Mouse (Mus musculus) MEL (cell line): ENCODE measurements around the gene Atg16l1. TPM values are rescaled to one million over a fixed set of nuclear protein-coding genes. Genes with fewer than 3 reads are reported as not detected.
A peak's percentile ranks its signal among the peaks of the same experiment; 100 is the strongest.

Source experiments
- DNase-seq: peaks from one replicate; pipeline ENCODE4 v3.0.0; 2011; ENCODE audit warnings: low read depth, low spot score
- H3K27ac ChIP-seq: 2 replicates; pipeline ENCODE4 v1.5.1; 2012; ENCODE audit warnings: low read depth, mild to moderate bottlenecking, control low read depth, low read length, moderate library complexity; ENCODE audit not compliant: control insufficient read depth
- H3K27me3 ChIP-seq, 2 experiments: fragments of 150-350 bp in 1 of 2; sonication (generic) in 1 of 2; 2 replicates each; pipeline ENCODE4 v1.6.1; 2012; ENCODE audit warnings: low read length in 2 of 2, mild to moderate bottlenecking in 2 of 2, improper control_type of control experiment in 1 of 2, moderate library complexity in 1 of 2; ENCODE audit not compliant: insufficient read depth in 2 of 2, control insufficient read depth in 1 of 2
- H3K36me3 ChIP-seq, 2 experiments: 2 replicates each; pipeline ENCODE4 v1.6.1; 2012 to 2014; ENCODE audit warnings: low read length in 2 of 2, improper control_type of control experiment in 1 of 2, inconsistent platforms in 1 of 2, mild to moderate bottlenecking in 1 of 2; ENCODE audit not compliant: insufficient read depth in 2 of 2, control insufficient read depth in 1 of 2
- H3K4me1 ChIP-seq, 2 experiments: fragments of 150-350 bp in 1 of 2; sonication (generic) in 1 of 2; 2 replicates each; pipeline ENCODE4 v1.6.1; 2012; ENCODE audit warnings: low read length in 2 of 2, improper control_type of control experiment in 1 of 2, mild to moderate bottlenecking in 1 of 2; ENCODE audit not compliant: insufficient read depth in 2 of 2, control insufficient read depth in 1 of 2
- H3K4me3 ChIP-seq, 2 experiments: fragments of 150-350 bp in 1 of 2; sonication (generic) in 1 of 2; 2 replicates each; pipeline ENCODE4 v1.5.1; 2012; ENCODE audit warnings: low read depth in 2 of 2, low read length in 2 of 2, mild to moderate bottlenecking in 2 of 2, moderate library complexity in 2 of 2, control low read depth in 1 of 2, improper control_type of control experiment in 1 of 2; ENCODE audit not compliant: control insufficient read depth in 1 of 2, insufficient read depth in 1 of 2
- H3K79me2 ChIP-seq: 2 replicates; pipeline ENCODE4 v1.6.1; 2012; ENCODE audit warnings: mild to moderate bottlenecking, low read length, moderate library complexity; ENCODE audit not compliant: control insufficient read depth, poor library complexity, insufficient read depth
- H3K9ac ChIP-seq: 2 replicates; pipeline ENCODE4 v1.6.1; 2012; ENCODE audit warnings: low read depth, mild to moderate bottlenecking, control low read depth, low read length, moderate library complexity; ENCODE audit not compliant: control insufficient read depth, poor library complexity, severe bottlenecking
- H3K9me3 ChIP-seq: fragments of 150-350 bp; sonication (generic); replicated peaks from 2 replicates; pipeline ENCODE4 v1.6.1; 2012; ENCODE audit warnings: mild to moderate bottlenecking, low read length, improper control_type of control experiment, moderate library complexity; ENCODE audit not compliant: insufficient read depth
- BHLHE40 ChIP-seq: IDR thresholded peaks from 2 replicates; pipeline ENCODE4 v1.6.1; 2012; ENCODE audit warnings: low read depth, mild to moderate bottlenecking, inconsistent platforms, low read length, improper control_type of control experiment, borderline replicate concordance
- CHD2 ChIP-seq: IDR thresholded peaks from 2 replicates; pipeline ENCODE4 v1.6.1; 2011; ENCODE audit warnings: low read length, improper control_type of control experiment
- ELF1 ChIP-seq: IDR thresholded peaks from 2 replicates; pipeline ENCODE4 v1.6.1; 2014; ENCODE audit warnings: low read depth, mild to moderate bottlenecking, inconsistent platforms, low read length, improper control_type of control experiment, moderate library complexity
- EP300 ChIP-seq, 2 experiments: IDR thresholded peaks; 2 replicates each; pipeline ENCODE4 v1.6.1; 2011; ENCODE audit warnings: improper control_type of control experiment in 2 of 2, low read length in 2 of 2, low read depth in 1 of 2, mild to moderate bottlenecking in 1 of 2
- GATA1 ChIP-seq: IDR thresholded peaks from 2 replicates; pipeline ENCODE4 v1.6.1; 2011; ENCODE audit warnings: low read depth, low read length, improper control_type of control experiment
- JUND ChIP-seq: IDR thresholded peaks from 2 replicates; pipeline ENCODE4 v1.6.1; 2011; ENCODE audit warnings: low read depth, mild to moderate bottlenecking, improper control_type of control experiment, low read length
- KAT2A ChIP-seq: conservative IDR thresholded peaks from 2 replicates; pipeline ENCODE4 v1.6.1; 2012; ENCODE audit warnings: low read depth, low read length, improper control_type of control experiment, inconsistent platforms
- MAFK ChIP-seq: IDR thresholded peaks from 2 replicates; pipeline ENCODE4 v1.6.1; 2011; ENCODE audit warnings: low read depth, mild to moderate bottlenecking, low read length, improper control_type of control experiment, borderline replicate concordance
- MAX ChIP-seq: IDR thresholded peaks from 2 replicates; pipeline ENCODE4 v1.6.1; 2011; ENCODE audit warnings: low read length, improper control_type of control experiment
- MAZ ChIP-seq: IDR thresholded peaks from 2 replicates; pipeline ENCODE4 v1.6.1; 2012; ENCODE audit warnings: low read depth, mild to moderate bottlenecking, inconsistent platforms, low read length, improper control_type of control experiment
- MXI1 ChIP-seq: IDR thresholded peaks from 2 replicates; pipeline ENCODE4 v1.6.1; 2011; ENCODE audit warnings: mild to moderate bottlenecking, low read depth, low read length, improper control_type of control experiment
- MYB ChIP-seq: IDR thresholded peaks from 2 replicates; pipeline ENCODE4 v1.6.1; 2011; ENCODE audit warnings: mild to moderate bottlenecking, low read depth, low read length, improper control_type of control experiment
- NRF1 ChIP-seq: IDR thresholded peaks from 2 replicates; pipeline ENCODE4 v1.6.1; 2014; ENCODE audit warnings: low read depth, mild to moderate bottlenecking, inconsistent platforms, low read length, improper control_type of control experiment, moderate library complexity; ENCODE audit not compliant: poor library complexity, insufficient read depth, severe bottlenecking
- POLR2A ChIP-seq, 2 experiments: IDR thresholded peaks; 2 replicates each; pipeline ENCODE4 v1.6.1; 2011 to 2012; ENCODE audit warnings: low read length in 2 of 2, mild to moderate bottlenecking in 2 of 2, control low read depth in 1 of 2, improper control_type of control experiment in 1 of 2, low read depth in 1 of 2, moderate library complexity in 1 of 2; ENCODE audit not compliant: control insufficient read depth in 1 of 2, insufficient read depth in 1 of 2, poor library complexity in 1 of 2
- POLR2AphosphoS5 ChIP-seq: IDR thresholded peaks from 2 replicates; pipeline ENCODE4 v1.6.1; 2012; ENCODE audit warnings: low read depth, borderline replicate concordance, mild to moderate bottlenecking, inconsistent platforms, low read length, moderate library complexity, mixed read lengths
- SMC3 ChIP-seq: IDR thresholded peaks from 2 replicates; pipeline ENCODE4 v1.6.1; 2011; ENCODE audit warnings: low read depth, low read length, improper control_type of control experiment
- TAL1 ChIP-seq: IDR thresholded peaks from 2 replicates; pipeline ENCODE4 v1.6.1; 2012; ENCODE audit warnings: mild to moderate bottlenecking, inconsistent platforms, low read length, moderate library complexity, mixed read lengths
- TBP ChIP-seq: IDR thresholded peaks from 2 replicates; pipeline ENCODE4 v1.8.0; 2011; ENCODE audit warnings: low read depth, low read length, improper control_type of control experiment
- UBTF ChIP-seq: IDR thresholded peaks from 2 replicates; pipeline ENCODE4 v1.6.1; 2012; ENCODE audit warnings: low read depth, mild to moderate bottlenecking, inconsistent platforms, low read length, improper control_type of control experiment, moderate library complexity, borderline replicate concordance; ENCODE audit not compliant: insufficient read depth
- USF1 ChIP-seq: IDR thresholded peaks from 2 replicates; pipeline ENCODE4 v1.6.1; 2014; ENCODE audit warnings: low read depth, mild to moderate bottlenecking, inconsistent platforms, low read length, improper control_type of control experiment, moderate library complexity
- USF2 ChIP-seq, 2 experiments: IDR thresholded peaks; 2 replicates each; pipeline ENCODE4 v1.6.1; 2011 to 2012; ENCODE audit warnings: improper control_type of control experiment in 2 of 2, low read length in 2 of 2, borderline replicate concordance in 1 of 2, inconsistent platforms in 1 of 2, low read depth in 1 of 2, mild to moderate bottlenecking in 1 of 2; ENCODE audit not compliant: insufficient read depth in 1 of 2
- ZKSCAN1 ChIP-seq: IDR thresholded peaks from 2 replicates; pipeline ENCODE4 v1.6.1; 2012; ENCODE audit warnings: low read depth, mild to moderate bottlenecking, inconsistent platforms, low read length, improper control_type of control experiment, moderate library complexity
- polyA plus RNA-seq, 2 experiments: library from polyadenylated mRNA; stranded (reverse) in 1 of 2; unstranded in 1 of 2; fragments of >175 nt in 1 of 2; fragments of >200 nt in 1 of 2; gene quantifications; 2 replicates each; pipeline versions ENCODE4 v1.2.1 to v1.2.4; 2012; ENCODE audit warnings: low replicate concordance in 2 of 2, low read depth in 1 of 2; ENCODE audit not compliant: insufficient read length in 2 of 2, insufficient read depth in 1 of 2, missing spikeins in 1 of 2
- total RNA-seq: library from RNA; depleted of rRNA; stranded (reverse); fragments of 300-350 nt; gene quantifications from 2 replicates; pipeline ENCODE4 v1.2.3, GENCODE M21; 2012

Atg16l1 gene
- total and polyA plus RNA-seq, 3 experiments: 33.8 to 34.0 TPM; not detected in 1

DNA sequence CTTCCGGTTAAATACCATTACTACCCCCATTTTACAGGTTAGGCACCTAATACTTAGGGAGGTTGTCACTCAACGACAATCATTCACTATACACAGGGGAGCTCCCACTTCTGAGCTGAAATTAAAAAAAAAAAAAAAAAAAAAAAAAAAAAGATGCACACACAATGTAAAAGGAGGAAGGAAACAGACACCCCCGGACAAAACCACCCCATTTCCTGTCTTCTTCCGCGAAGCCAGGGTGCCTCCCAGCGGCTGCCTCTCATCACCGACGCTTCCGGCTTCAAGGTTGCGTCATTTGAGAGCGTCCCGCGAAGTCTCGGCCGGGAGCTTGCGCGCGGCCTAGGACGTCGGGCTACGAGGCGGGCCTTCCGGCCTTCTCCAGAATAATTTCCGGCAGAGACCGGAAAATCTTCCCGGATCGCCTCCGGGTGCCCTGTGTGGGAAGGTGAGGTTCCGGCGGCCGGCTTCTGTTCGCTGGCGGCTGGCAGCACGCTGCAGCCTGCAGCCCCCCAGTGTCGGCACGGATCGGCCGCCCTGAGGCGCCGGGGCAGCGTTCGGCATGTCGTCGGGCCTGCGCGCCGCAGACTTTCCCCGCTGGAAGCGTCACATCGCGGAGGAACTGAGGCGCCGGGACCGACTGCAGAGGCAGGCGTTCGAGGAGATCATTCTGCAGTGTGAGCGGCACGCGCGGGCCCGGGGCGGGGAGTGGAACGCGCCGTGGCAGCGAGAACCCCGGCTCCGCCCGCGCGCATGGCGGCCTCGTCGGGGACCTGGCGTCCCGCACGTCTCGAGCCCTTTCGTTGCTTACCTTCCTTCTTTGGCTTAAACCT, at the start of gene Atg16l1 (continued):
- TF ChIP-seq GATA1 (no peak), ELF1 (peak; percentile 99), NRF1 (peak; percentile 73), TBP (peak; percentile 65), ZKSCAN1 (no peak; the same call in 1 of the 2 replicates)

GRCm38 (mm10) chr1:87706361-87706760, 49.3 kb upstream of the Atg16l1 start:
- TF ChIP-seq EP300 (IDR thresholded peaks at IDR 0.05; ENCODE audit: low read depth in 1 of 2, low read length in 2 of 2) (no peak), POLR2AphosphoS5 (no peak), TAL1 (no peak), USF2 (IDR thresholded peaks at IDR 0.05; ENCODE audit: borderline replicate concordance in 1 of 2, insufficient read depth in 1 of 2, low read depth in 1 of 2, low read length in 2 of 2) (no peak), JUND (no peak), MAZ (no peak), ZKSCAN1 (no peak), CHD2 (no peak), KAT2A (no peak), ELF1 (no peak), MYB (no peak), BHLHE40 (no peak), MXI1 (no peak), TBP (no peak)
- Histone ChIP-seq H3K9ac (no peak overlapping the region), H3K4me1 (peaks cover 0 to 3% of the 10 kb centered on the region in 2 experiments; a peak in 2 of 4 replicates), H3K36me3 (peaks cover 4 to 23% of the 10 kb centered on the region in 2 experiments), H3K4me3 (no peak overlapping the region), H3K27me3 (no peaks in the 10 kb centered on the region), H3K9me3 (no peaks in the 10 kb centered on the region), H3K27ac (no peak overlapping the region), H3K79me2 (no peaks in the 10 kb centered on the region)
- no peak for DNase-seq

- H3K36me3 ChIP-seq: peaks cover 28 to 31% of the 10 kb centered on the region in 2 experiments
- H3K4me3 ChIP-seq: no peak overlapping the region
- no peaks in the 10 kb centered on the region for H3K79me2 ChIP-seq
- no peak overlapping the region for H3K9ac ChIP-seq
- no peak overlapping the region for H3K27ac ChIP-seq
- no peaks in the 10 kb centered on the region for H3K27me3 ChIP-seq
- H3K4me1 ChIP-seq: peaks cover 20% of the 10 kb centered on the region in 2 experiments
- no peak for DNase-seq
- H3K9me3 ChIP-seq: no peaks in the 10 kb centered on the region
- no peak for TF ChIP-seq MAFK
- no peak for TF ChIP-seq USF2 (IDR thresholded peaks at IDR 0.05; ENCODE audit: borderline replicate concordance in 1 of 2, insufficient read depth in 1 of 2, low read depth in 1 of 2, low read length in 2 of 2)
- TF ChIP-seq GATA1: no peak
- TF ChIP-seq MAX: no peak
- TF ChIP-seq SMC3: no peak
- no peak for TF ChIP-seq USF1
- TF ChIP-seq CHD2: no peak
- TF ChIP-seq UBTF: no peak
- no peak for TF ChIP-seq POLR2A (IDR thresholded peaks at IDR 0.05; ENCODE audit: control insufficient read depth in 1 of 2, insufficient read depth in 1 of 2, low read depth in 1 of 2, low read length in 2 of 2, poor library complexity in 1 of 2)
- TF ChIP-seq NRF1: no peak
Observed at GRCm38 (mm10) chr1:87709020-87709419, 46.6 kb upstream of the Atg16l1 start.
